13 mouse cellular contexts compared by ENCODE assay signal in genomic region chr2:32817589-32817988, GRCm38 (mm10). TPM values are rescaled to one million over a fixed set of nuclear protein-coding genes. Genes with fewer than 3 reads are reported as not detected.
A peak's percentile ranks its signal among the peaks of the same experiment; 100 is the strongest.
DNase-seq lines count a peak whose midpoint lies in the region; ATAC-seq and TF ChIP-seq lines count a peak whose summit lies in the region.
"Had no signal": no experiment of that assay in that cellular context is flagged by ENCODE, and none has a peak within 500 bp of the region (broad histone marks: within the 10 kb centered on the region; RNA-seq: fewer than 3 reads in every experiment).

No protein-coding gene starts in this region.

- 72% methylated on average over 7 of the region's 7 CpGs for WGBS in midbrain, embryonic 10.5 days
- WGBS in midbrain, postnatal 0 days = 64% methylated on average over 7 of the region's 7 CpGs
- 46% methylated on average over 7 of the region's 7 CpGs for WGBS in forebrain, postnatal 0 days
- 70% methylated on average over 7 of the region's 7 CpGs for WGBS in neural tube, embryonic 13.5 days

- H3K9ac ChIP-seq in midbrain, postnatal 0 days (replicated peaks; ENCODE audit: low read length, poor library complexity, severe bottlenecking) = no peak overlapping the region
- H3K9ac ChIP-seq in forebrain, postnatal 0 days = no peak overlapping the region
- no peak overlapping the region for H3K9ac ChIP-seq in neural tube, embryonic 13.5 days
- H3K9ac ChIP-seq: heart, embryonic 12.5 days; liver, embryonic 15.5 days had no signal

- DNase-seq in frontal cortex, postnatal 14 days (ENCODE audit: low spot score in 2 of 2) = no peak
- DNase-seq in midbrain, embryonic 10.5 days (ENCODE audit: low spot score) = no peak
- DNase-seq in midbrain, postnatal 0 days (ENCODE audit: low spot score) = no peak
- DNase-seq in forebrain, postnatal 0 days = peak; percentile 11
- DNase-seq in layer of hippocampus, postnatal 36 days = no peak
- DNase-seq in spleen, postnatal 4 days (ENCODE audit: low spot score in 2 of 2) = no peak
- DNase-seq: gastrocnemius, postnatal 25 days had no signal

- H3K4me3 ChIP-seq in midbrain, embryonic 10.5 days = no peak overlapping the region
- no peak overlapping the region for H3K4me3 ChIP-seq in midbrain, postnatal 0 days (ENCODE audit: low read depth, low read length)
- H3K4me3 ChIP-seq in forebrain, postnatal 0 days (ENCODE audit: low read depth, low read length) = no peak overlapping the region
- H3K4me3 ChIP-seq in neural tube, embryonic 13.5 days = no peak overlapping the region
- H3K4me3 ChIP-seq: embryonic facial prominence, embryonic 10.5 days; heart, embryonic 12.5 days; liver, embryonic 15.5 days had no signal

- peak; percentile 25; the same call in 1 of the 2 replicates for ATAC-seq in frontal cortex, adult (ENCODE audit: low TSS enrichment)
- ATAC-seq in midbrain, postnatal 0 days (ENCODE audit: low FRiP score) = no peak
- ATAC-seq in forebrain, postnatal 0 days = no peak
- ATAC-seq in neural tube, embryonic 13.5 days (ENCODE audit: low read depth) = no peak

- H3K27ac ChIP-seq in midbrain, embryonic 10.5 days (replicated peaks) = peak overlapping the region; percentile 49
- no peak overlapping the region for H3K27ac ChIP-seq in midbrain, postnatal 0 days (ENCODE audit: low read depth, low read length)
- peak overlapping the region; percentile 75 for H3K27ac ChIP-seq in forebrain, postnatal 0 days (ENCODE audit: low read depth, low read length)
- peak overlapping the region; percentile 73 for H3K27ac ChIP-seq in neural tube, embryonic 13.5 days (replicated peaks)
- H3K27ac ChIP-seq: embryonic facial prominence, embryonic 10.5 days; liver, embryonic 15.5 days had no signal

- H3K36me3 ChIP-seq in midbrain, embryonic 10.5 days = peaks cover 41% of the 10 kb centered on the region
- H3K36me3 ChIP-seq in midbrain, postnatal 0 days (ENCODE audit: insufficient read depth, low read length) = peaks cover 61% of the 10 kb centered on the region
- peaks cover 51% of the 10 kb centered on the region for H3K36me3 ChIP-seq in forebrain, postnatal 0 days (ENCODE audit: insufficient read depth)
- peaks cover 72% of the 10 kb centered on the region for H3K36me3 ChIP-seq in neural tube, embryonic 13.5 days
- H3K36me3 ChIP-seq: liver, embryonic 15.5 days had no signal

- H3K9me3 ChIP-seq in midbrain, embryonic 10.5 days (replicated peaks) = no peaks in the 10 kb centered on the region
- H3K9me3 ChIP-seq in midbrain, postnatal 0 days (ENCODE audit: low read length) = no peaks in the 10 kb centered on the region
- H3K9me3 ChIP-seq in forebrain, postnatal 0 days (ENCODE audit: low read length) = no peaks in the 10 kb centered on the region
- H3K9me3 ChIP-seq in neural tube, embryonic 13.5 days = no peaks in the 10 kb centered on the region
- H3K9me3 ChIP-seq: embryonic facial prominence, embryonic 10.5 days; heart, embryonic 12.5 days; liver, embryonic 15.5 days had no signal

- H3K27me3 ChIP-seq in midbrain, embryonic 10.5 days (ENCODE audit: low read depth, poor library complexity, severe bottlenecking) = no peaks in the 10 kb centered on the region
- no peaks in the 10 kb centered on the region for H3K27me3 ChIP-seq in midbrain, postnatal 0 days (ENCODE audit: insufficient read depth, low read length)
- no peaks in the 10 kb centered on the region for H3K27me3 ChIP-seq in forebrain, postnatal 0 days (ENCODE audit: insufficient read depth, low read length)
- H3K27me3 ChIP-seq in neural tube, embryonic 13.5 days = no peaks in the 10 kb centered on the region
- H3K27me3 ChIP-seq: heart, embryonic 12.5 days; liver, embryonic 15.5 days had no signal

- no peak for TF ChIP-seq CTCF in midbrain, postnatal 0 days (IDR thresholded peaks at IDR 0.05)
- TF ChIP-seq CTCF in forebrain, postnatal 0 days (IDR thresholded peaks at IDR 0.05; ENCODE audit: low read depth) = no peak

- peaks cover 2% of the 10 kb centered on the region for H3K4me1 ChIP-seq in midbrain, embryonic 10.5 days
- no peaks in the 10 kb centered on the region for H3K4me1 ChIP-seq in midbrain, postnatal 0 days (ENCODE audit: insufficient read depth, low read length)
- H3K4me1 ChIP-seq in forebrain, postnatal 0 days (ENCODE audit: insufficient read depth) = no peaks in the 10 kb centered on the region
- H3K4me1 ChIP-seq in neural tube, embryonic 13.5 days (replicated peaks) = peaks cover 13% of the 10 kb centered on the region

- H3K4me2 ChIP-seq in midbrain, postnatal 0 days (ENCODE audit: low read depth, low read length, poor library complexity, severe bottlenecking) = no peak overlapping the region
- H3K4me2 ChIP-seq in forebrain, postnatal 0 days (ENCODE audit: low read depth) = no peak overlapping the region
- H3K4me2 ChIP-seq in neural tube, embryonic 13.5 days = no peak overlapping the region
- H3K4me2 ChIP-seq: heart, embryonic 12.5 days; liver, embryonic 15.5 days had no signal

RNA-seq across cellular contexts. Expression of gene Stxbp1, which starts 29.5 kb away (rescaled TPM):
- polyA plus RNA-seq in midbrain, embryonic 10.5 days (2016; fragmentation: Nextera tagmentation; extraction: Ambion mirVana) = 31.4 and 45.6 TPM in 2 replicates
- total RNA-seq in midbrain, postnatal 0 days (2014; rRNA removed) = 185 and 264 TPM in 2 replicates
- polyA plus RNA-seq in midbrain, postnatal 0 days (2015; fragmentation: Nextera tagmentation; extraction: Ambion mirVana) = 424 and 430 TPM in 2 replicates
- total RNA-seq in forebrain, postnatal 0 days (2014; rRNA removed) = 109 and 135 TPM in 2 replicates
- 268 and 350 TPM in 2 replicates for polyA plus RNA-seq in forebrain, postnatal 0 days (2015; fragmentation: Nextera tagmentation; extraction: Ambion mirVana)
- 192 and 198 TPM in 2 replicates for polyA plus RNA-seq in neural tube, embryonic 13.5 days (2015; fragmentation: Nextera tagmentation; extraction: Ambion mirVana)
- 100 to 1,000 TPM; 561 to 604 TPM for total RNA-seq in layer of hippocampus, postnatal 36 days (2021)

RNA-seq across cellular contexts. Expression of gene Cfap157, which starts 33.4 kb away (rescaled TPM):
- 0.90 and 1.2 TPM in 2 replicates for polyA plus RNA-seq in midbrain, embryonic 10.5 days (2016; fragmentation: Nextera tagmentation; extraction: Ambion mirVana)
- total RNA-seq in midbrain, postnatal 0 days (2014; rRNA removed) = 0.19 and 1.4 TPM in 2 replicates
- 0.48 and 1.1 TPM in 2 replicates for polyA plus RNA-seq in midbrain, postnatal 0 days (2015; fragmentation: Nextera tagmentation; extraction: Ambion mirVana)
- 1.0 and 1.2 TPM in 2 replicates for total RNA-seq in forebrain, postnatal 0 days (2014; rRNA removed)
- 0.94 and 2.8 TPM in 2 replicates for polyA plus RNA-seq in forebrain, postnatal 0 days (2015; fragmentation: Nextera tagmentation; extraction: Ambion mirVana)
- 0.84 and 1.3 TPM in 2 replicates for polyA plus RNA-seq in neural tube, embryonic 13.5 days (2015; fragmentation: Nextera tagmentation; extraction: Ambion mirVana)
- under 1 TPM; 0.43 to 0.72 TPM for total RNA-seq in layer of hippocampus, postnatal 36 days (2021)
- total RNA-seq: ES-E14; gastrocnemius, postnatal 25 days had no signal
- polyA plus RNA-seq: liver, embryonic 15.5 days had no signal

RNA-seq across cellular contexts. Expression of gene Ptrh1, which starts 42.0 kb away (rescaled TPM):
- 5.2 TPM in 2 replicates for polyA plus RNA-seq in midbrain, embryonic 10.5 days (2016; fragmentation: Nextera tagmentation; extraction: Ambion mirVana)
- total RNA-seq in midbrain, postnatal 0 days (2014; rRNA removed) = 2.1 and 2.7 TPM in 2 replicates
- 3.8 and 3.9 TPM in 2 replicates for polyA plus RNA-seq in midbrain, postnatal 0 days (2015; fragmentation: Nextera tagmentation; extraction: Ambion mirVana)
- 2.4 and 5.5 TPM in 2 replicates for total RNA-seq in forebrain, postnatal 0 days (2014; rRNA removed)
- 4.0 and 4.8 TPM in 2 replicates for polyA plus RNA-seq in forebrain, postnatal 0 days (2015; fragmentation: Nextera tagmentation; extraction: Ambion mirVana)
- 5.5 and 6.6 TPM in 2 replicates for polyA plus RNA-seq in neural tube, embryonic 13.5 days (2015; fragmentation: Nextera tagmentation; extraction: Ambion mirVana)
- total RNA-seq in layer of hippocampus, postnatal 36 days (2021) = 1 to 10 TPM; 5.2 to 6.9 TPM

RNA-seq across cellular contexts. Expression of gene Ttc16, which starts 42.2 kb away (rescaled TPM):
- 0.31 TPM in 2 replicates for polyA plus RNA-seq in midbrain, embryonic 10.5 days (2016; fragmentation: Nextera tagmentation; extraction: Ambion mirVana)
- 0.90 and 3.2 TPM in 2 replicates for total RNA-seq in midbrain, postnatal 0 days (2014; rRNA removed)
- 0.32 and 0.44 TPM in 2 replicates for polyA plus RNA-seq in midbrain, postnatal 0 days (2015; fragmentation: Nextera tagmentation; extraction: Ambion mirVana)
- 1.00 and 1.8 TPM in 2 replicates for total RNA-seq in forebrain, postnatal 0 days (2014; rRNA removed)
- polyA plus RNA-seq in forebrain, postnatal 0 days (2015; fragmentation: Nextera tagmentation; extraction: Ambion mirVana) = 0.68 and 1.2 TPM in 2 replicates
- 0.24 and 0.26 TPM in 2 replicates for polyA plus RNA-seq in neural tube, embryonic 13.5 days (2015; fragmentation: Nextera tagmentation; extraction: Ambion mirVana)
- total RNA-seq in layer of hippocampus, postnatal 36 days (2021) = 1 to 10 TPM in 1 of 2 experiments, under 1 TPM in 1; 0.85 to 1.1 TPM
- total RNA-seq: gastrocnemius, postnatal 25 days had no signal
- polyA plus RNA-seq: liver, embryonic 15.5 days had no signal

RNA-seq across cellular contexts. Expression of gene Fam129b, which starts 58.3 kb away (rescaled TPM):
- 23.5 and 25.5 TPM in 2 replicates for polyA plus RNA-seq in midbrain, embryonic 10.5 days (2016; fragmentation: Nextera tagmentation; extraction: Ambion mirVana)
- 39.5 and 40.9 TPM in 2 replicates for total RNA-seq in midbrain, postnatal 0 days (2014; rRNA removed)
- polyA plus RNA-seq in midbrain, postnatal 0 days (2015; fragmentation: Nextera tagmentation; extraction: Ambion mirVana) = 17.7 and 18.1 TPM in 2 replicates
- total RNA-seq in forebrain, postnatal 0 days (2014; rRNA removed) = 38.1 and 43.9 TPM in 2 replicates
- 26.6 and 27.7 TPM in 2 replicates for polyA plus RNA-seq in forebrain, postnatal 0 days (2015; fragmentation: Nextera tagmentation; extraction: Ambion mirVana)
- polyA plus RNA-seq in neural tube, embryonic 13.5 days (2015; fragmentation: Nextera tagmentation; extraction: Ambion mirVana) = 35.9 and 37.3 TPM in 2 replicates
- total RNA-seq in layer of hippocampus, postnatal 36 days (2021) = 10 to 100 TPM; 14.0 to 17.7 TPM
